14 mouse cellular contexts compared by ENCODE assay signal in genomic region chr1:107645086-107645485, GRCm38 (mm10). TPM values are rescaled to one million over a fixed set of nuclear protein-coding genes. Genes with fewer than 3 reads are reported as not detected.
DNase-seq lines count a peak whose midpoint lies in the region; ATAC-seq lines count a peak whose summit lies in the region.
"Had no signal": no experiment of that assay in that cellular context is flagged by ENCODE, and none has a peak within 500 bp of the region (broad histone marks: within the 10 kb centered on the region; RNA-seq: fewer than 3 reads in every experiment).

No protein-coding gene starts in this region.

- H3K4me2 ChIP-seq in kidney, embryonic 15.5 days: no peak overlapping the region
- no peak overlapping the region for H3K4me2 ChIP-seq in midbrain, embryonic 16.5 days (ENCODE audit: low read length)
- H3K4me2 ChIP-seq: embryonic facial prominence, embryonic 12.5 days; heart, embryonic 11.5 days; hindbrain, embryonic 15.5 days; midbrain, embryonic 15.5 days had no signal

- H3K27ac ChIP-seq in kidney, embryonic 15.5 days: no peak overlapping the region
- H3K27ac ChIP-seq in midbrain, embryonic 16.5 days (ENCODE audit: low read length): no peak overlapping the region
- H3K27ac ChIP-seq: embryonic facial prominence, embryonic 12.5 days; hindbrain, embryonic 15.5 days; midbrain, embryonic 15.5 days had no signal

- no peak overlapping the region for H3K4me3 ChIP-seq in kidney, embryonic 15.5 days (replicated peaks)
- H3K4me3 ChIP-seq in midbrain, embryonic 16.5 days (ENCODE audit: low read depth, low read length): no peak overlapping the region
- H3K4me3 ChIP-seq: embryonic facial prominence, embryonic 12.5 days; hindbrain, embryonic 15.5 days; midbrain, embryonic 15.5 days had no signal

- no peak for ATAC-seq in kidney, embryonic 15.5 days (replicated peaks; ENCODE audit: low FRiP score)
- no peak for ATAC-seq in midbrain, embryonic 16.5 days
- ATAC-seq: forebrain, embryonic 16.5 days; midbrain, embryonic 15.5 days had no signal

- H3K9ac ChIP-seq in kidney, embryonic 15.5 days: no peak overlapping the region
- no peak overlapping the region for H3K9ac ChIP-seq in midbrain, embryonic 16.5 days (ENCODE audit: low read depth, low read length)
- H3K9ac ChIP-seq: embryonic facial prominence, embryonic 12.5 days; hindbrain, embryonic 15.5 days; midbrain, embryonic 15.5 days had no signal

- no peaks in the 10 kb centered on the region for H3K4me1 ChIP-seq in kidney, embryonic 15.5 days
- no peaks in the 10 kb centered on the region for H3K4me1 ChIP-seq in midbrain, embryonic 16.5 days (ENCODE audit: control insufficient read depth, insufficient read depth, low read length)
- H3K4me1 ChIP-seq: embryonic facial prominence, embryonic 12.5 days; hindbrain, embryonic 15.5 days; midbrain, embryonic 15.5 days had no signal

- WGBS in kidney, embryonic 15.5 days: 51% methylated on average over 5 of the region's 6 CpGs
- WGBS in midbrain, embryonic 16.5 days: 67% methylated on average over 6 of the region's 6 CpGs

- H3K36me3 ChIP-seq in kidney, embryonic 15.5 days: no peaks in the 10 kb centered on the region
- H3K36me3 ChIP-seq in midbrain, embryonic 16.5 days (ENCODE audit: control insufficient read depth, insufficient read depth, low read length): no peaks in the 10 kb centered on the region
- H3K36me3 ChIP-seq: embryonic facial prominence, embryonic 12.5 days; hindbrain, embryonic 15.5 days; midbrain, embryonic 15.5 days had no signal

- peak; percentile 41 for DNase-seq in kidney, adult 18-20 months
- DNase-seq in kidney, postnatal 36 days: peak; percentile 68 to 74
- DNase-seq in left cerebral cortex, adult 18-20 months (ENCODE audit: low spot score in 2 of 2): peak; percentile 71 to 83
- DNase-seq in right cerebral cortex, postnatal 36 days (ENCODE audit: low spot score in 2 of 2): peak; percentile 70 to 79
- DNase-seq in thymus, postnatal 14 days: no peak
- no peak for DNase-seq in heart, adult 8-10 months (ENCODE audit: low spot score)

- no peaks in the 10 kb centered on the region for H3K27me3 ChIP-seq in kidney, embryonic 15.5 days
- H3K27me3 ChIP-seq in midbrain, embryonic 16.5 days (ENCODE audit: control insufficient read depth, insufficient read depth, low read depth, low read length): no peaks in the 10 kb centered on the region
- H3K27me3 ChIP-seq: embryonic facial prominence, embryonic 12.5 days; hindbrain, embryonic 15.5 days; midbrain, embryonic 15.5 days had no signal

- no peaks in the 10 kb centered on the region for H3K9me3 ChIP-seq in kidney, embryonic 15.5 days (replicated peaks)
- H3K9me3 ChIP-seq in midbrain, embryonic 16.5 days (replicated peaks; ENCODE audit: control insufficient read depth, low read length, poor library complexity, severe bottlenecking): no peaks in the 10 kb centered on the region
- H3K9me3 ChIP-seq: embryonic facial prominence, embryonic 12.5 days; hindbrain, embryonic 15.5 days; midbrain, embryonic 15.5 days had no signal

RNA-seq across cellular contexts. Expression of gene Serpinb8, which starts 55.3 kb away (rescaled TPM):
- 0.64 and 0.73 TPM in 2 replicates for polyA plus RNA-seq in kidney, embryonic 15.5 days (2015; fragmentation: Nextera tagmentation; extraction: Ambion mirVana)
- total RNA-seq in left cerebral cortex, adult 18-20 months (2021): 10 to 100 TPM; 11.7 to 12.9 TPM
- total RNA-seq in heart, adult 8-10 months (2022): 1 to 10 TPM; 1.8 to 4.0 (median 2.5) TPM
- polyA plus RNA-seq in midbrain, embryonic 16.5 days (2015; fragmentation: Nextera tagmentation; extraction: Ambion mirVana): 0.30 and 0.39 TPM in 2 replicates
- polyA plus RNA-seq: neural tube, embryonic 14.5 days had no signal

Comparison
In these comparisons a context has a peak if more than half of its experiments do, and no peak if none do; other contexts are left out.
1. DNase-seq: peak in kidney, adult 18-20 months (single experiment), kidney, postnatal 36 days (2 of 2), left cerebral cortex, adult 18-20 months (2 of 2) and right cerebral cortex, postnatal 36 days (2 of 2); none in thymus, postnatal 14 days (single experiment) and heart, adult 8-10 months (single experiment).